Mouse (Mus musculus) spleen, postnatal 4 days (tissue): ENCODE measurements at regions not wholly inside any gene's neighbourhood (a gene's known extent, or its start where the extent isn't known, plus 50 kb on each side); places are given as distances from the start of the nearest gene placed in this dataset.

Source experiments
- DNase-seq, 2 experiments: peaks; one replicate each; pipeline ENCODE4 v3.0.0; 2022; ENCODE audit warnings: low spot score in 2 of 2

GRCm38 (mm10) chr10:37377258-37378001, 238.7 kb upstream of the Marcks start:
- DNase-seq: no peak

- DNase-seq: no peak
These were observed 237.5 kb upstream of the Marcks start for GRCm38 (mm10) chr10:37376172-37376571.

DNA sequence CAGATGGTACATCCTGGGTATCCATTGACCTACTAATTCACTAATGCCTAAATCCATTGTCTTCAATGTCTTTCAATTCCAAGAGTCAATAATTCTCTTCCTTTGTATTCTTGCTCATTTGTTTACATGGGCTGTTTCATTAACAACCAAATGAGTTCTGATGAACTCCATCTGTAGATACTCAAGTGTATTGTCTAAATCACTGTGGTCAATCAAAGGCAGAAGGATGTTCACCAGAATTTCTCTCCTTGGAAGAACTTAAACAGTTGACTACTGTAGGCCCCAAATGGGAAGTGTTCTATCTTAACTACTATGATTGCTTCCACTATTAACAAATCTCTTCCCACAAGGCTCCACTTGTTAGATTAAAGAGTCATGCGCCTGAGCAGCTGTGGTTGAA, 236.9 kb upstream of the Marcks start:
- no peak for DNase-seq

- no peak for DNase-seq
These were observed 230.4 kb upstream of the Marcks start for GRCm38 (mm10) chr10:37368997-37369679.

DNA sequence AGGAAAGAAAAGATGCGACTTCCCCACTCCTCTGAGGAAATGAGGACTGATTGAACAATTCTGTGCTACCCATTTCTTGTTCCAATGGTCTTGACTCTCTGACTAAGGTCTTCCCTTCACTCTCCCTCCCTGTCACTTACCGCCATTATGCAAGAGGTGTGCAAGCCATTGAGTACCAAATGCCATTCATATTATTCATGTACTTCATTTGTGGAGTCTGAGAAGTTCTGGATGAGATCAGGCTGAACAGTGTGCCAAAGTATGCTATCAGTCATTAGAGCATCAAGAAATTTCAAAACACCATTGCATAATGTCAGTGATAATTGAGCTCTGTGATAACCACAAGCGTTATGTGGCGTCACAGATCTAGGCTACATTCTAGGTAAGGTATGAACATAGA, 229.1 kb upstream of the Marcks start:
- no peak for DNase-seq

DNA sequence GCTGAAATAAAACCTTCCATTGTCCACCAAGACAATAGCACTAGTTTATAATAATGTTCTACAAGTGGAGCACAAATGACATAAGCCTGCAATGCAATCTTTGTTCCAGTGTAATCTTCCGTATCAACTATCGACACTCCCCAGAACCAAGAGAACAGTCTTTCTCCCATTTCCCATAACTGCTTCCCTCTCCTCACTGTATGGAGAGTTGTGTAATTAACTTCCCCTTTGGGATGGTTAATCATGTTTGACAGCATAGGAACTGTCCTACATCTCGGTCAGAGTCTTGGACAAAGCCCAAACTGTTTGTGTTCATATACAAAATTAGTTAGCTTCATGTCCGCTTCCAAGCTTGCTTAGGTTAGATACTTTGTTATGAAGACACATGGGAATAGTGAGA, 225.8 kb upstream of the Marcks start:
- DNase-seq: no peak

- DNase-seq: no peak
These were observed 222.3 kb upstream of the Marcks start for GRCm38 (mm10) chr10:37360985-37361384.

DNA sequence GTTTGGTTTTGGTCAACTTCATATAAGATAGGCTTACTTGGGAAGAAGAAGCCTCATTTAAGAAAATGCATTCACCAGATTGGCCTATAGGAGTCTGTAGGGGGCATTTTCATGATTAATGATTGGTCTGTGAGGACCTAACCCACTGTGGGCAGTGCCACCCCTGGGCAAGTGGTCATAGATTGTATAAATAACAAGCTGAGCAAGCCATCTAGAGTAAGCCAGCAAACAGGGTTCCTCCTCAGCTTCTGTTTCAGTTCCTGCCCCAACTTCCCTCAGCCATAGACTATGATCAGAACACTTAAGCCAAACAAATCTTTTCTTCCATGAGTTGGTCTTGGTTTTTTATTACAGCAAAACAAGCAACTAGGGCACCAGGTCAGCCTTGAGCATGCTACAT, 220.2 kb upstream of the Marcks start:
- no peak for DNase-seq

DNA sequence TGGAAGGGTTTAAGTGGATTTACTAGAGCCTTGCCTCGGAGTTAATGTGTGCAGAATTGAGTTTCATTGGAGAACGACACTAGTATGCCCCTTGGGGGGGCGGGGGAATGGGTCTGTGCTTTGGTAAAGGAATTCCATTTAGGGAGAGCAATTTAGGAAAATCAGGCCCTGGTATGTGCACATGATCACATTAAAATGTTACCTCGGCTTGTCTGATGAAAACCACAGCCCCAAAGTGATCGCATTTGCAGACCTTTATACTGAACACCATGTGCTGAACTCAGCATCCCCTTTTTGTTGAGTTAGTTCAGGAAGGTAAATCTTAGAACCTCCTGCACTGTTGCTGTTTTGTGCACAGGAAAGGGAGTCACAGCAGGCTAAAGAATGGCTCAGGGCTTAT, 219.6 kb upstream of the Marcks start:
- DNase-seq: no peak

DNA sequence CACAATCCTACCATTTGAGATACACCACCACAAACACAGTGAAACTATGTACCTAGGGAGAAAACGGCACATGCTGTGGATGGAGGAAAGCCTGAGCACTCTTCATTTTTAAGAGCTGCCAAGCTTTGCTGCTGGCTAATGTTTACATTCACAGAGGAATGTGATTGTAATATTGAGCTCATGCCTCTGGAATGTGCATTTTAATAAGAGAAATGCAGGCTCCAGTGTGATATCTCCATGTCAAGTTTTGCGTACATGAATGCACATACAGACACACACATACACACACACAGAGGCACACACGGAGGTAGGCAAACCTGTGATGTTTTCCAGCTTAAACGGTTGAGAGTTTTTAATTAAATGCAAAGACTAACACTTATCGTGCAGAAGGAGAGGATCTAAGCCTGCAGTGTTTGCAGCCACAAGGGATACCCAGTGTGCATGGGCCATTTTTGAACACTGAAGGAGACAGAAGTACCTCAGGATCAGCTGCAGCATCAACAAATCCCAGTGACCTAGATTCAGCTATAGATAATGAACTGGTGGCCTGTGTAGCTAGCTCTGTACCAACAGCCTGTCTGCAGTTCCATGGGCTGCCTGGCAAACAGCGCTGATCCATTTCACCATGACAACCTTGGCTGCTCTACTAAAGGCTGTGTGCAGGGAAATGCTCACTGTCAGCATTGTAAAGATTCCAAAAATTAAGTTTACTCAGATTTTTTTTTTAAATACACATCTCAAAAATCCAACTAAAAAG, 218.8 kb upstream of the Marcks start:
- DNase-seq: no peak

DNA sequence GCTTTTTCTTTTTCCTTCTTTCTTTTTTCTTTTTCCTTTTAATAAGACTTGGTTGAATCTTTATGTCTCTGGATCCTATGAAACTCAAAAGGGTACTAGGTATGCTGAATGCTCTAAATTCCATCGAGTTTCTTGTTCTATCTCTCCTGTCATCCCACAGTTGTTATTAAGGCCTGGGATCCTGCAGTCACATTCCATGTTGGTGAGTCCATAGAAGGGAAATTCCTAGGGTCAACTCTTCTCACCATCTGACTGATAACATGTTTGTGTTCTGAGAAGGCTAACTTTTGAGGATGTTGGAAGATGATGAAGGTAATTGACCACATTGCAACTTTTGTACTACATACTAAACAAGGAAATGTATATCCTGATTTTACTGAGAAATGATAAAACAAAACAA, 210.5 kb upstream of the Marcks start:
- no peak for DNase-seq

DNA sequence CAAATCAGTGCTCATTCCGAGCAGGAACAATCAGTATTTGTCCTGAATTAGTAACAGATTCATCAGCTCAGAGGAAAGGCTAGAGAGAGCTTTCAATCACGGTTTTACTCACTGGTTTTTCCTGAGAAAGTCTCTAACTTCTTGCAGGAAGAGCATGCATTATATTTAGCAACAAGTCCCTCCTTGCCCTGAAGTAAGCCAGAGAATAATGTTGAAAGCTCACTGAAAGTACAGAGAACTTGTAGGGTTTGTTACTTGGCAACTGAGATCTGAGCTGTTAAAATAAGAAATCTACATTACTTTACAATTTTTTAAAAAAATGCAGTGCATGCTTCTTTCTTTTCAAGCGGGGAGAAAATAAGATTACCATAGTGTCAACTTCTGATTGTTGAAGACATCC, 209.7 kb upstream of the Marcks start:
- no peak for DNase-seq

DNA sequence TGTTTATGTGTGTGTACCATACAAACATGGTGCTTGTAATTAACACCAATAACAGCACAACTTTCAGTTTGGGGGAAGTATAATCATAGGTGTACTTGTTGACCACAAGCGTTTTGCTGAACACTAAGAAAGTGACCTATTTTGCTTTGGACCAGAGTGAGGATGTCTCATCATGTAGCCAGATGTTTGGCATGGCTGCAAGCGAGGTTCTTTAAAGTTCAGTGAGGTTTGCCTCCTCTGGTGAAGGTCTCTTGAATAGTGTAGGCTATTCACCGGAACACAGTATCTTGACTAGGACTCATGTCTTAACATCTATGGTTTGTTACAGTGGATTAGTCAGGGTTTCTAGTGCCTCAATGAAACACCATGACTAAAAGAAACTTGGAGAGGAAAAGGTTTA, 208.9 kb upstream of the Marcks start:
- DNase-seq: no peak

GRCm38 (mm10) chr10:37342675-37343074, 204.0 kb upstream of the Marcks start:
- DNase-seq: peak in 1 of 2 experiments; percentile 37

- no peak for DNase-seq
These were observed 200.9 kb upstream of the Marcks start for GRCm38 (mm10) chr10:37339658-37340057.

DNA sequence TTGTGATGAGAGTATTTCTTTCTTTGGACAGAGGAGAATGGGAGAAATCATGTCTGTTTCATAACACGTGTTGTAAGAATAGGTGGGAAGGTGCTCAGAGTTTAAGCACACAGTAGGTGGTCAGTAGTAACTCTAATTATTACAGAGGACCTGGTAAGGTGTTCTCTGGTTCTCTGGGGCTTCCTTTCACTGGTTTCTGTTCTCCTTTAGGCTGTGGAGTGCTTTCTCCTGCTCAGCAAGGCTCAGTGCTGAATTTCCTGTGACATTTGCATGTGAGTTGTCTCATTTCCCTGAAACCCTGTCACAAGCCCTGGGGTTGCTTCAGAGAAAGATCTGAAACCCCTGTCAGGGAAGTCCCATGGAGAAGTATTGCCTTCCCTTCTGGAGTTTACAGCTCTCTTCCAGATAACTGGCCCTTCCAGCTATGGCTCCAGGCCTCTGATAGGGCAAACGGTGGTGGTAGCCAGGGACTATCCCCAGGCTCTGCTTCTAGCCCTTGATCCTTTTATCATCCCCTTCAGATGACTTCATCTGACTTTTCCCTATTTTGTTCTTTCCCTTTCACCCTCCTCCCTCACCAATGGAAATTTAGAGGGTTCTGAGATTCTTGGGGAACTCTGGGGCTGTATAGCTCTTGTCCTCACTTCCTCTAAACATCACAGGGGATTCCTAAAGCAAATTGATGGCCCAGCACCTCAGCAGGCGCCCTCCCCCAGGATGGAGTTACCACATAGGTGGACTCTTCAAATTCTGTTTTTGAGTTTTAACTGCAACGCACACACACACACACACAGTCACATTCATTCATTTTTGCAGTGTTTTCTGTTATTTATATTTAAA, 199.6 kb upstream of the Marcks start:
- DNase-seq: peak; percentile 30 to 63

GRCm38 (mm10) chr10:37337172-37337620, 198.5 kb upstream of the Marcks start:
- peak in 1 of 2 experiments; percentile 54 for DNase-seq

DNA sequence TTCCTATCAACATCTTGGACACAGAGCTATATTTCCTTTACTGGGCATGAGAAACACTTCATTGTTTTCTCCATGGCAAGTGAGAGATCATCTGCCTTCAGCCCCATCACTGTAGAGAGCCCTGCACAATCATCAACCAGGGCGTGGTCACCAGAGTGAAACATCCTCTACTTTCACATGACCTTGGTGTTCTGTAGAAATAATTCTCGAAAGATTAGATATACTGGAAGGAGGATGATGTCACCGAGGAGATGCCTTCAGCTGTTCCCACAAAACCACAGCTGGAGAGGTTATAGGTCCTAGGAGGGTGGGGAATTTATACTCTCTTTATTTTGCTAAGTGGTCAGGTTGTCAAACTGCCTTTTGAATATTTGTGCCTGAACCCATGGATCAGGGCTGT, 196.4 kb upstream of the Marcks start:
- no peak for DNase-seq

GRCm38 (mm10) chr10:37326168-37326534, 187.4 kb upstream of the Marcks start:
- DNase-seq: no peak

DNA sequence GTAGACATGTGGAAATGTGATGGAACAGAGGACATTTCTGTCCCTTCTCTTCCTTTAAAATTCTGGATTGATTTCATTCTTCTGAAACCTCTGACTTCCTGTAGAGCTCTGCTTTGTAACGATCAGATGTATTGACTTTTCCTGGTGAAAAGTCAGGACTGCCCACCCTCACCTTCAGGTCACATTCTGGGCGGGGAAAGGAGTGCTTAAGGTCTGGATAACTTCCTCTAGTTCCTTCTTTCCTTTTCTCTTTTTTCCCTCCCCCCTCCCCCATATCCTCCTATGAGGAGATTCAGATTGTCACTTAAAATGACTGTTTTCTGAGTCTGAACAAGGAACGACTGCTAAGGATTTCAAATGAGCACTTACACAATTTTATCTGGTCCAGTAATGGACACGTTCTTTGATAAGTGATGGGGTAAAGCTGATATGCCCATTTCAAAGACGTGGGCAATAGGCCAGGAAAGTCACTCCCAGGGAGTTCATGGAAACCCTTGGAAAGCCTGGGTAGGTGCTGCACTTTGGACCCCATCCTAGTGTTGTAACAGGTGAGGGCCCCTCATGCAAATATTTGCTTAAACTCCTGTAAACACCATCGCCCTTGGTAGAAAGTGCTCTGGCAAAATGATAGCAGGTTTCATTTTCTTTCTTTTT, 186.9 kb upstream of the Marcks start:
- DNase-seq: no peak

DNA sequence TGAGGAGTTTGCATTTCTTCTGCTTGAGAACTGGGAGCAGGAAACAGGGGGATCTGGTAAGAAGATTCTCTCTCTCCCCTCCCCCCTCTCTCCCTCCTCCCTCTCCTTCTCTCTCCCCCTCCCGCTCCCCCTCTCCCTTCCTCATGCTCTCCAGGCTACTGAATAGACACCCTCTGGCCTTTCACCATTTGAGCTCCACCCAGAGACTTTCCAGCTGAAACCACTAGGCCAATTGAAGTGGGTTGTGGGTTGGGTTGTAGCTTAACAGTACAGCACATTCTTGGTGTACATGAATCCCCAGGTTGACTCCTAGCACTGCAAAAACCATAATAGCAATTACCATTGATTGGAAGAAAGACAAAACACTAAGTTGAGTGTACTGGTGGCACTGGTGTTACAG, 185.0 kb upstream of the Marcks start:
- no peak for DNase-seq
